9 mouse cellular contexts compared by ENCODE assay signal in the genomic region with DNA sequence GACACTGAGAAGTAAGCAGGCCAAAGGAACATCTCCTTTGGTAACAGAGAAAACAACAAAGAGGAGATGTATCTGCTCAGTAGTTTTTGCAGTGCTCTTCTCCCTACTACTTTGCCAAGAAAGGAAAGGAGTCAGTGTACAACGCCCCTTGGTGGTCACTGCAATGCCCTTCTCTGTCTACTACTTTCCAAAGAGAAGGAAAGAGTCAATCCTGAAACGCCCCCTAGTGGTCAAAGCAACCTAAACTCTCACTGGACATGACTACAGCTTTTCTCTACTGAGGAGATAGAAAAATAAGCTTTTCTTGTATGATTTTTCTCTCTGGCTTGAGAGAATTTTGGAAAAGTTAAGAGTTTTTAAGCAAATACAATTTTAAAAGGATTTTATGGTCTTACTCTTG. TPM values are rescaled to one million over a fixed set of nuclear protein-coding genes. Genes with fewer than 3 reads are reported as not detected.
A peak's percentile ranks its signal among the peaks of the same experiment; 100 is the strongest.
DNase-seq lines count a peak whose midpoint lies in the region; ATAC-seq and TF ChIP-seq lines count a peak whose summit lies in the region.
"Had no signal": no experiment of that assay in that cellular context is flagged by ENCODE, and none has a peak within 500 bp of the region (broad histone marks: within the 10 kb centered on the region; RNA-seq: fewer than 3 reads in every experiment).

No protein-coding gene starts in this region.

- in situ Hi-C loops in ES-E14 (cut with MboI; ENCODE audit: low sequenced_read_pairs in 2 of 2, unreplicated experiment in 2 of 2) = no loop called here

- H3K27ac ChIP-seq in hindbrain, embryonic 14.5 days = no peak overlapping the region
- no peak overlapping the region for H3K27ac ChIP-seq in hindbrain, embryonic 12.5 days
- no peak overlapping the region for H3K27ac ChIP-seq in ES-E14 (ENCODE audit: insufficient read depth, low read depth, low read length, poor library complexity, severe bottlenecking)

- no peaks in the 10 kb centered on the region for H3K9me3 ChIP-seq in hindbrain, embryonic 14.5 days (ENCODE audit: control insufficient read depth, low read length)
- no peaks in the 10 kb centered on the region for H3K9me3 ChIP-seq in hindbrain, embryonic 12.5 days (replicated peaks)
- H3K9me3 ChIP-seq in ES-E14 (ENCODE audit: control insufficient read depth, insufficient read depth, low read depth, low read length) = no peaks in the 10 kb centered on the region

- no peak overlapping the region for H3K4me2 ChIP-seq in hindbrain, embryonic 14.5 days (replicated peaks)
- no peak overlapping the region for H3K4me2 ChIP-seq in hindbrain, embryonic 12.5 days (replicated peaks)

- H3K36me3 ChIP-seq in hindbrain, embryonic 14.5 days (replicated peaks; ENCODE audit: control insufficient read depth, insufficient read depth) = peaks cover 13% of the 10 kb centered on the region; the same call in 1 of the 2 replicates
- H3K36me3 ChIP-seq in hindbrain, embryonic 12.5 days = peaks cover 4% of the 10 kb centered on the region; the same call in 1 of the 2 replicates
- no peaks in the 10 kb centered on the region for H3K36me3 ChIP-seq in ES-E14 (ENCODE audit: control insufficient read depth, insufficient read depth, low read length, poor library complexity, severe bottlenecking)

- WGBS in hindbrain, embryonic 14.5 days = 20% methylated on average over 2 of the region's 2 CpGs
- 26% methylated on average over 2 of the region's 2 CpGs for WGBS in hindbrain, embryonic 12.5 days

- no peak for ATAC-seq in hindbrain, embryonic 14.5 days (ENCODE audit: low FRiP score)
- ATAC-seq in hindbrain, embryonic 12.5 days (ENCODE audit: low FRiP score) = no peak
- ATAC-seq in common myeloid progenitor, adult 5-6 weeks (replicated peaks; ENCODE audit: low read depth, poor library complexity, severe bottlenecking) = peak; percentile 63; the same call in 1 of the 2 replicates

- no peaks in the 10 kb centered on the region for H3K4me1 ChIP-seq in hindbrain, embryonic 14.5 days (replicated peaks; ENCODE audit: control insufficient read depth, insufficient read depth, low read length)
- H3K4me1 ChIP-seq in hindbrain, embryonic 12.5 days = no peaks in the 10 kb centered on the region
- no peaks in the 10 kb centered on the region for H3K4me1 ChIP-seq in ES-E14 (ENCODE audit: control insufficient read depth in 2 of 2, insufficient read depth in 2 of 2, low read length in 2 of 2, poor library complexity in 1 of 2)

- no peak overlapping the region for H3K4me3 ChIP-seq in hindbrain, embryonic 14.5 days (replicated peaks; ENCODE audit: low read length)
- no peak overlapping the region for H3K4me3 ChIP-seq in hindbrain, embryonic 12.5 days
- no peak overlapping the region for H3K4me3 ChIP-seq in ES-E14 (ENCODE audit: insufficient read depth in 1 of 2, low read depth in 1 of 2, low read length in 2 of 2, poor library complexity in 1 of 2, severe bottlenecking in 1 of 2)

- no peak overlapping the region for H3K9ac ChIP-seq in hindbrain, embryonic 14.5 days
- no peak overlapping the region for H3K9ac ChIP-seq in hindbrain, embryonic 12.5 days
- no peak overlapping the region for H3K9ac ChIP-seq in ES-E14 (ENCODE audit: insufficient read depth, low read depth, low read length, poor library complexity, severe bottlenecking)

- peak; percentile 41 for DNase-seq in hindbrain, embryonic 14.5 days (ENCODE audit: low spot score)
- DNase-seq in 416B (ENCODE audit: low read depth) (peak; percentile 62), ES-E14 (ENCODE audit: low read depth, low spot score) (peak; percentile 34)
- peak; percentile 26 to 35 for DNase-seq in layer of hippocampus, postnatal 10 days (ENCODE audit: low spot score in 2 of 2)
- DNase-seq in retina, postnatal 1 day = peak; percentile 56
- no peak for DNase-seq in ovary, postnatal 10 days (ENCODE audit: low spot score)

- no peaks in the 10 kb centered on the region for H3K27me3 ChIP-seq in hindbrain, embryonic 14.5 days (ENCODE audit: control insufficient read depth, insufficient read depth, low read length)
- H3K27me3 ChIP-seq in hindbrain, embryonic 12.5 days = no peaks in the 10 kb centered on the region

TF ChIP-seq in ES-E14, 5 proteins besides CTCF, POLR2A, EP300 and RAD21:
- TF ChIP-seq ZC3H11A (IDR thresholded peaks at IDR 0.05; ENCODE audit: borderline replicate concordance, low read depth, low read length) (0 out of 2 replicates have a peak, but pooled peaks have one; percentile 12), ZNF384 (IDR thresholded peaks at IDR 0.05; ENCODE audit: low read depth, low read length) (no peak)

RNA-seq across cellular contexts. Expression of a gene that starts 15.4 kb away (rescaled TPM):
- 31.7 and 32.9 TPM in 2 replicates for polyA plus RNA-seq in hindbrain, embryonic 14.5 days (2014; fragmentation: Nextera tagmentation; extraction: Ambion mirVana)
- polyA plus RNA-seq in hindbrain, embryonic 12.5 days (2016; fragmentation: Nextera tagmentation; extraction: Ambion mirVana) = 42.9 and 44.6 TPM in 2 replicates
- total RNA-seq in ES-E14 (2012; rRNA removed) = 5.0 and 5.1 TPM in 2 replicates
- 10.4 and 12.7 TPM in 2 replicates for total RNA-seq in common myeloid progenitor, adult 5-6 weeks (2017)
- 10 to 100 TPM; 22.1 to 23.8 TPM for total RNA-seq in layer of hippocampus, postnatal 10 days (2021)

RNA-seq across cellular contexts. Expression of a gene that starts 50.8 kb away (rescaled TPM):
- polyA plus RNA-seq in hindbrain, embryonic 14.5 days (2014; fragmentation: Nextera tagmentation; extraction: Ambion mirVana) = not detected in 2 replicates
- polyA plus RNA-seq in hindbrain, embryonic 12.5 days (2016; fragmentation: Nextera tagmentation; extraction: Ambion mirVana) = not detected in 2 replicates
- total RNA-seq in ES-E14 (2012; rRNA removed) = not detected in 2 replicates
- total RNA-seq in common myeloid progenitor, adult 5-6 weeks (2017) = not detected in 2 replicates
- not detected for total RNA-seq in layer of hippocampus, postnatal 10 days (2021)
- polyA plus RNA-seq: neural tube, embryonic 14.5 days had no signal
